Mouse (Mus musculus) cerebellum, adult 18-20 months (tissue): ENCODE results near the gene Slc43a1.
A peak's percentile ranks its signal among the peaks of the same experiment; 100 is the strongest.
"Not testable (repeated sequence)": the region's sequence is repeated elsewhere in the genome, so short reads cannot be mapped to it uniquely, and the experiment has no call there.

Experiments
- DNase-seq, 2 experiments: peaks; one replicate each; pipeline ENCODE4 v3.0.0; 2021

The Slc43a1 gene

GRCm38 (mm10) chr2:84868521-84868943, 29.9 kb downstream of the Slc43a1 start:
- no peak for DNase-seq

DNA sequence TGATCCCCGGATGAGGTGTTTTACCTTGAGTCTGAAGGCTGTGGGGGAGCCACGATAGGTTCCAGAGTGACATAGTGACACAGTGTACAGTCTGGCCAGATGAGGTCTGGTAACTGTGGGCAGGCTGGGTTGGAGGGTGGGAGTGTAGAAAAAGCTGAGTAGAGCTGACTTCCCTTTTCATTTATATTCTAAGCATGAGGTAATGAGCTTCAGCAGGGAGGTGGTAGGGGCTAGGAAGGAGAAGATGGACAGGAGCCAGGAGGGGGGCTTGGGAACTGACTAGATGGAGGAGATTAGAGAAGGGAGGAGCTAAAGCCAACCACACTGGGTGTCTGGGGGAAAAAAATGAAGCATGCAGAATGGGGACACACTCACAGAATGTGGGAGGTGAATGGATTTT, 30.3 kb downstream of the Slc43a1 start:
- DNase-seq: no peak

DNA sequence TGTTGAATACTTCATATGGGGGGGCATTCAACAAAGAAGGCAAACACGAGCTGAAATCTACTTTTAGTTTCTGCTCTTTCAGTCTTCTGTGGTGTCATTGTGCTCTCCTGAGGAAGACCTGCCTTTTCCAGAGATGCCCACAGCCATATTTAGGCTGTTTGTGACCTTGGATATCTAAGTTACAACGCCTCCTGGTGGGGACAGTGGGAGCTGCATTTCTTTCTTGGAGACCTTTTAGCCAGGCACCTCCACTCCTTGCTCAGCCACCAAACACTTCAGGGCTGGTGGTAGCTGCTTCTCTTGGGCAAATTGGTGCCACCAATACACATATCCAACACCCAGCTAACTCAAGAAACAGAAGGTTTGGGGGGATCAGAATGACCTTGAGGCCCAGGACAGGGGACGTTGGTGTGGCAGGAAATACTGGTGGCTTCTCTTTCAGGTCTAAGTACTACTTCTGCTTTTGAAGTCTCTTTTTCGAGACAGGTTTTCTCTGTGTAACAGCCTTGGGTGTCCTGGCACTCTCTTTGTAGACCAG, 32.0 kb downstream of the Slc43a1 start:
- no peak for DNase-seq

DNA sequence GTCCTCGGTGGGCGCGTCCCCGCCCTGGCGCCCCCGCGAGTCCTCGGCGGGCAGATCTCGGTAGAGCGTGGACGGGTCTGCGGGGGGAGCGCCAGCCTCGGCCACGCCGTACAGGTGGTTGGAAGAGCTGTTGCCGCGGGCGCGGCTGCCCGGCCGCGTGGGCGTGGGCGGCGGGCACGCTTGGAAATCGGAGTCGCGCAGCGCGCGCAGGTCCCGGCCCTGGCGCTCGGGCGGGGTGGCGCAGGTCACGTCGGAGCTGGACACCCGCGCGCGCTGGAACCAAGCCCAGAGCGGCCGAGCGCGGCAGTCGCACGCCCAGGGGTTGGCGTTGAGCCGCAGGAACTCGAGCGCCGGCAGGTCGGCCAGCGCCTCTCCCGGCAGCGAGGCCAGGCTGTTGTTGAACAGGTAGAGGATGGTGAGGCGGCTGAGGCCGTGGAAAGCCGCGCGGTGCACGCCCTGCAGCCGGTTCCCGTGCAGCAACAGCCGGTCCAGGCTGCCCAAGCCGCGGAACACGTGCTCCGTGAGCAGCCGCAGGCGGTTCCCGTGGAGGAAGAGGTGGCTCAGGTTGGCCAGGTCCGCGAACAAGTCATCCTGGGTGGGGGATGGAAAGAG, 33.6 kb downstream of the Slc43a1 start:
- DNase-seq: peak in 1 of 2 experiments; percentile 39

- DNase-seq: no peak
Measured at GRCm38 (mm10) chr2:84875842-84876241, 37.2 kb downstream of the Slc43a1 start.

DNA sequence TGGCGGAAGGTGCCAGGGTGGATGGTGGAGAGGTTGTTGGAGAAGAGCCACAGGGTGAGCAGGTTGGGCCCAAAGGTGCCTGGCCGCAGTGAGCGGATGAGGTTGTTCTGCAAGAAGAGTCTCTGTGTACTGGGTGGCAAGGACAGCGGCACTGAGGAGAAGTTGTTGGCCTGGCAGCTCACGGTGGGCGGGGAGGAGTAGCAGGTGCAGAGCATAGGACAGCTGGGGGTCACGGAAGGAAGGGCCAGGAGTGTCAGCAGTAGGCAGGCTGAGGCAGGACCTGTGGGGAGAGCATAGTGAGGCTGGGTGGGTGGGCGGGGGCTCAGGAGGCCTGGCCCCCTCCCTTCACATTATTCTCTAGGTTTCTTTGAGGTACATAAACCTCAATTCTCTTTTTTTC, 41.9 kb downstream of the Slc43a1 start:
- no peak for DNase-seq

- no peak for DNase-seq
Measured at GRCm38 (mm10) chr2:84882606-84883005, 44.0 kb downstream of the Slc43a1 start.

- no peak for DNase-seq
Measured at GRCm38 (mm10) chr2:84883084-84883483, 44.4 kb downstream of the Slc43a1 start.

- DNase-seq: no peak
Measured at GRCm38 (mm10) chr2:84883530-84883929, 44.9 kb downstream of the Slc43a1 start.

DNA sequence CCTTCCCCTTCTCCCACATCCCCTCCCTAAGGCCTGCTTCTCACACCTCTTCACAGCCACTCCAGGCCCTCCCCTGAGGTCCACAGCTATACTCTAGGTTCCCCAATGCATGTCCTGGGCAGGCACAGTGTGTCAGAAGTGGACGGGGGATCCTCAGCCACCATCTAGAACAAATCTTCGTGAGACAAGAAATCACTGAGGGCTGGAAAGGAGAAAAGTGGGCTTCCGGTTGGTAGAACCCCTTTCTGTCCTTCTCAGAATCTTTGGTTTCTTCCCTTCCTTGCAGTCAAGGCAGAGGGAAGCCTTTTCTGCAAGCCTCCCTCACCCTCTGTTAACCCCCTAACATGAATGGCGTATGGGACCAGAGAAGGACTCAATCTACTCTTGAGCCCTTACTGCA, 45.3 kb downstream of the Slc43a1 start:
- DNase-seq: no peak

DNA sequence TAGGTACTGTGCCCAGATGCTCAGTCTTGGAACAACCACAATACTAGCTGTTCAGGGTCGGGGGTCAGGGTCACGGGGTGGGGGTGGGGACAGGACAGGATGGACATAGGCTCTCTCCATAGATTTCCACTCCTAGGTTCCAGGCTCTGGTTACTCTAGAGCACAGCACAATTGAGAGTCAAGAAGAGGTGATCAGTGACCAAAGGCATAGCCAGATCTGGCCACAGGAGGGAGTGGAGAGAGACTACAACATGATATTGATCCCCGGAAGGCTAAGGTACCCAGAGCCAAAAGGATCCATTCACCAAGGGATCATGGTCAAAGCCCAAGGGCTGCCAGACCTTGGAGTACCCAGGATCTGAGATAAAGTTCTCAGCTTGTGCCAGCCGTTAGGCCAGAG, 46.0 kb downstream of the Slc43a1 start:
- DNase-seq: no peak

- no peak for DNase-seq
Measured at GRCm38 (mm10) chr2:84885084-84886055, 46.7 kb downstream of the Slc43a1 start.

DNA sequence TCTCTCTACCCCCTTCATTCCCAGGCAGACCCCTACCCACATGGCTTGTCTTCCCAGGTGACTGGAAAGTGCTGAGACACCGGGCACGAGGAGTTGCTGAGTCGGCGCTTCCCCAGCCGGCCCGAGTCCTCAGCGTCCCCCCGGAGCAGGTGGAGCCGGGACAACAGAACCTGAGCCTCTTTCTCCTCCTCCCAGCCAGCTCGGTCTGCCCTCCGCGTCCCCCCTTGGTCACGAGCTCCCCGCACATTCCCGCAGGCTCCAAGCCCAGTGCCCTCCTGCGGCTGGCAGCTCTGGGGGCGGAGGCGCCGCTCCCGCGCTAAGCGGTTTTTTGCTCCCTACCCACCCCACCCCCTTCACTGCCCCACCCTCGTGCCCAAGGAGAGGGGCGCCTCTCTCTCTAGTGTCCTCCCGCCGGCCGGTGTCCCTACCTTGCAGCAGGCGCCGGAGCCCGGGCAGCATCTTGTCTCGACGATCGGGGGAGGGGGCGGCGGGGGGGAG, 47.6 kb downstream of the Slc43a1 start, which contains the start of gene Rtn4rl2:
TSS of gene Rtn4rl2 (minus strand) at position 477 of the 498 bp plus-strand sequence.
- DNase-seq: no peak

- no peak for DNase-seq
Measured at GRCm38 (mm10) chr2:84886821-84887281, 48.2 kb downstream of the Slc43a1 start.

GRCm38 (mm10) chr2:84887411-84888271, 49.0 kb downstream of the Slc43a1 start:
- DNase-seq: no peak

DNA sequence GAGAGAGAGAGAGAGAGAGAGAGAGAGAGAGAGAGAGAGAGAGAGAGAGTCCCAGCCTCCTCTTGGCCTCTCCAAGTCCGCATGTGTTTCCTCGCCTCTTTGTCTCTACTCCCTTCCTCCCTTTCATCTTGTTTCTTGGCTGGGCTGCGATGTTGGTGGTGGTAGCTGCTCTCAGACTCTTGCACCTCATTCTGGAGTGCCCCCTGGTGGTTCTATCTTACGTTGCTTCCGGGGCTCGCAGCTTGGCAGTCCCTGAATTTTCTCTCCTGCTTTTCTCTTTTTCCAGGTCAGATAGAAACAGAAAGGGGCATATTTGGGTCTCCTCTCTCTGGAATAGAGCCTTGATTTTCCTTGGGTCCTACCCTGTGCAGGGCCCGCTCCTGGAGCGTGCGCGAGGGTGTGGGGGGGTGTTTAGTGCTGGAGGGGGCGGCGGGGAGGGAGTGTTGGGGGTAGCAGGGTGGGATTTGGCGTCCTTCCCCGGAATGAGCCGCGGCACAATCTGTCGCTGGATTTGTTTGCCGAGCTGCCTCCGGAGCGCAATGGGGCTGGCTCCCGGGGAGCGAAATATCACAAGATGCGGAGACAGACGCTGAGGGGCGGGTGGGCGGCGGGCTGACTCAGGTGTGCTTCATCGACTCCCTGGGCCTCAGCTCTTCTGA, 50.1 kb downstream of the Slc43a1 start:
- peak in 1 of 2 experiments; percentile 26 for DNase-seq

- no peak for DNase-seq
Measured at GRCm38 (mm10) chr2:84889316-84890044, 50.8 kb downstream of the Slc43a1 start.

DNA sequence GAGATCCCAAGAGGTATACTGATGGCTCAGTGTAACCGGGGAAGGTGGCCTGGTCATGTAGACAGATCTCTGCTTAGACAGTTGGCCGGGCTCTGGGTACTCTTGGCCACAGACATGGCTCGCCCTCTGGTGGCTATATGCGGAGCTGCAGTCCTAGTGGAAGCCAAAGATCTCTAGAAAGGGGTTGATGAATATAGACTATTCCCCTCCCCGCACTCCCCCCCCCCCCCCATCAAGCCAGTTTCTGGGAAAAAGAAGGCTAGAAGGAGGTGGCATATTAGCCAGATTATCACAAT, 51.3 kb downstream of the Slc43a1 start:
- peak; percentile 75 to 77 for DNase-seq

DNA sequence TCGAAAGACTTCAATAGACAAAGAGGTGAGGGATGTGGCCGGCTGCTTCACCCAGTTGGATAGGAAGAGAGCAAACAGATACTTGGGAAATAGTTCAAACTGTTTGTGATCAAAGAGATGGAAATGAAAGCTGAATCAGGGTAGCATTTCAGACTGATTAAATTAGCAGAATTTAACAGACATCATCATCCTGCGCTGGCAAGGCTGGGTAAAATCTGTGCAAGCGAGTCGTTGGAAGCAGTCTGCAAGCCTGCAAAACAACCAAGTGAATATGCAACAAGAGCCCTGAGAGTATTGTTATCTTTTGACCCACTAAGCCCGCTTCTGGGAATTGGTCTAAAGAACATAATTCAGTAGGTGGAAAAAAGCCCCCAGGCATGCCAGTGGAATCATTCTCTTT, 54.7 kb downstream of the Slc43a1 start:
- DNase-seq: no peak

DNA sequence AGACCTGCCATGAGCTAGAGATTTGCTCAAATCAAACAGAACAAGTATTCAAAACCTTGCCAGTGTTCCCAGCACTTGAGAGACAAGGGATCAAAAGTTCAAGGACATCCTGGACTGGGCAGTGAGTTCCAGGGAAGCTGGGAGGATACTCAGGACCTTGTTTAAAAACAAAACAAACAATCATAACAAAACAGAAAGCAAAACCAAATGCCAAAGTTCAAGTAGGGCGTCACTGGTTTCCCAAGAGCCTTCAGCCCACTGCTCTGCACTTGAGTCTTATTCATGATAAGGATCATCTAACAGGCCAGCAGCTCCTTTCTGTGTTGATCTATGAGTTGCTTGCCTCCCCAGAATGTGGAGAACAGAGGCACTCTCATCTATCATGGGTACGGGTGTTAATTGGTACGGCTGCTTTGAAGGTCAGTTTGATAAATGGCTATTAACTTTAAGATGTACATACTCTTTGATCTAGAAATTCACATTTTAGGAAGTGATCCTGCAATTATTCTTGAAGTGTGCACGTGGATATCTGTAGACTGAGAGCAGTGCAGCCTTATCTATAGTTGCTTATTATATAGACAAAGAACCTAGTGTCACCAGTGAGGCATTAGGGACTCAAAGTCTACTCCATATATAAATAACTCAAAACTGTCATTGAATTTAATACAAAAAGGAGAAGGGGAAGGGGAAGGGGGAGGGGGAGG, 57.0 kb downstream of the Slc43a1 start:
- no peak for DNase-seq

DNA sequence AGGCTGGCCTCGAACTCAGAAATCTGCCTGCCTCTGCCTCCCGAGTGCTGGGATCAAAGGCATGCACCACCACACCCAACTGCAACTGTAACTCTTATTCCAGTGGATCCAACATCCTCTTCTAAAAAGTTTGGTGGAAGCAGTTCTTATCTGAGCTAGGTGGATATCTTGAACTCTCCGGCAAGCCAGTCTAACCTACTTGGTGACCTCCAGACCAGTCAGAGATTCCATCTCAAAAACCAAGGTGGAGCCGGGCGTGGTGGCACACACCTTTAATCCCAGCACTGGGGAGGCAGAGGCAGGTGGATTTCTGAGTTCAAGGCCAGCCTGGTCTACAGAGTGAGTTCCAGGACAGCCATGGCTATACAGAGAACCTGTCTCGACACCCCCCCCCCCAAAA, 58.0 kb downstream of the Slc43a1 start:
- DNase-seq: not testable (repeated sequence)
